In the genomic region with DNA sequence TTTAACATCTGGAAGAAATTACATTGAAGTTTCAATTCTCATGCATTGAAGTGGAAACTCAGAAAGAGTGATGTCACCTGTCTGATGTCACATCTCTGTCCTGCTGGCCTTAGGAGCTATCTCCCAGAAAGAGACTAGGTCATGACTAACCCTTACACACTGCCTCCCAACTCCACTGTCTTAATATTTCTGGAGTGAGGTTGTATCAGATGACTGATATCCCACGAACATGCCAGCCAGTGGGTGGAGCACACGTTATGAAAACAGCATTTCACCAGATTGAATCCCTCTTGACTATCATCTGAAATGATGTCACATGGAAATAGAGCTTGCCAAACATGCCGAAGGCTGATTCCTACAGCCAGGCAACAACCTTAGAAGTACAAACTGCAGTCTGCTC, we compare ENCODE assay signal across 22 mouse cellular contexts. TPM values are rescaled to one million over a fixed set of nuclear protein-coding genes. Genes with fewer than 3 reads are reported as not detected.
DNase-seq lines count a peak whose midpoint lies in the region; ATAC-seq and TF ChIP-seq lines count a peak whose summit lies in the region.
"Had no signal": no experiment of that assay in that cellular context is flagged by ENCODE, and none has a peak within 500 bp of the region (broad histone marks: within the 10 kb centered on the region; RNA-seq: fewer than 3 reads in every experiment).

No protein-coding gene starts in this region.

- no peak overlapping the region for H3K27ac ChIP-seq in forebrain, postnatal 0 days (ENCODE audit: low read depth, low read length)
- H3K27ac ChIP-seq in forebrain, embryonic 12.5 days, result no peak overlapping the region
- H3K27ac ChIP-seq in lung, embryonic 15.5 days, result no peak overlapping the region
- peak overlapping the region; percentile 63 for H3K27ac ChIP-seq in embryonic fibroblast, embryonic 13.5 days (ENCODE audit: insufficient read depth, low read length)
- H3K27ac ChIP-seq in left cerebral cortex, adult 2 months, result no peak overlapping the region
- H3K27ac ChIP-seq: forebrain, embryonic 10.5 days; heart, embryonic 10.5 days; hindbrain, embryonic 12.5 days; limb, embryonic 13.5 days; liver, embryonic 13.5 days; midbrain, embryonic 10.5 days had no signal

- H3K4me3 ChIP-seq in forebrain, postnatal 0 days (ENCODE audit: low read depth, low read length), result no peak overlapping the region
- H3K4me3 ChIP-seq in forebrain, embryonic 12.5 days (replicated peaks), result no peak overlapping the region
- no peak overlapping the region for H3K4me3 ChIP-seq in lung, embryonic 15.5 days
- no peak overlapping the region for H3K4me3 ChIP-seq in lung, adult 2 months (replicated peaks; ENCODE audit: extremely low read depth, low read depth, low read length)
- no peak overlapping the region for H3K4me3 ChIP-seq in embryonic fibroblast, embryonic 13.5 days (ENCODE audit: insufficient read depth, low read length)
- no peak overlapping the region for H3K4me3 ChIP-seq in left cerebral cortex, adult 2 months
- H3K4me3 ChIP-seq: forebrain, embryonic 10.5 days; heart, embryonic 10.5 days; hindbrain, embryonic 12.5 days; limb, embryonic 13.5 days; liver, embryonic 13.5 days; midbrain, embryonic 10.5 days had no signal

- intact Hi-C loops in left cerebral cortex, adult 2 months (cut with DNase I), result no loop called here

- H3K36me3 ChIP-seq in forebrain, postnatal 0 days (ENCODE audit: insufficient read depth), result peaks cover 37% of the 10 kb centered on the region
- peaks cover 41% of the 10 kb centered on the region for H3K36me3 ChIP-seq in forebrain, embryonic 12.5 days (replicated peaks)
- H3K36me3 ChIP-seq in lung, embryonic 15.5 days, result peaks cover 36% of the 10 kb centered on the region

- H3K27me3 ChIP-seq in forebrain, postnatal 0 days (ENCODE audit: insufficient read depth, low read length), result no peaks in the 10 kb centered on the region
- H3K27me3 ChIP-seq in forebrain, embryonic 12.5 days, result no peaks in the 10 kb centered on the region
- H3K27me3 ChIP-seq in lung, embryonic 15.5 days, result no peaks in the 10 kb centered on the region
- H3K27me3 ChIP-seq: hindbrain, embryonic 12.5 days; limb, embryonic 13.5 days; liver, embryonic 13.5 days had no signal

- 0 out of 2 replicates have a peak, but pooled peaks have one; percentile 40 for ATAC-seq in forebrain, postnatal 0 days
- ATAC-seq in forebrain, embryonic 12.5 days (ENCODE audit: low FRiP score), result no peak
- ATAC-seq in lung, embryonic 15.5 days (ENCODE audit: borderline replicate concordance, extremely low read depth, low FRiP score, low TSS enrichment), result 0 out of 2 replicates have a peak, but pooled peaks have one; percentile 49
- ATAC-seq: CD4-positive, CD25-positive, alpha-beta regulatory T cell, adult 4 months had no signal

- 65% methylated on average over 3 of the region's 3 CpGs for WGBS in forebrain, postnatal 0 days
- WGBS in forebrain, embryonic 12.5 days, result 81% methylated on average over 3 of the region's 3 CpGs
- WGBS in lung, embryonic 15.5 days, result 53% methylated on average over 3 of the region's 3 CpGs
- WGBS in lung, adult 2 months, result 31% methylated on average over 3 of the region's 3 CpGs

- H3K4me1 ChIP-seq in forebrain, postnatal 0 days (ENCODE audit: insufficient read depth), result no peaks in the 10 kb centered on the region
- no peaks in the 10 kb centered on the region for H3K4me1 ChIP-seq in forebrain, embryonic 12.5 days
- H3K4me1 ChIP-seq in lung, embryonic 15.5 days, result no peaks in the 10 kb centered on the region
- H3K4me1 ChIP-seq in lung, adult 2 months (ENCODE audit: control insufficient read depth, insufficient read depth, low read length), result peaks cover 2% of the 10 kb centered on the region
- peaks cover 8% of the 10 kb centered on the region for H3K4me1 ChIP-seq in embryonic fibroblast, embryonic 13.5 days (ENCODE audit: control insufficient read depth, insufficient read depth, low read length)
- H3K4me1 ChIP-seq: forebrain, embryonic 10.5 days; heart, embryonic 10.5 days; hindbrain, embryonic 12.5 days; limb, embryonic 13.5 days; midbrain, embryonic 10.5 days had no signal

- DNase-seq in forebrain, postnatal 0 days, result no peak
- DNase-seq in lung, adult 2 months, result no peak
- peak; percentile 76 for DNase-seq in NIH3T3 (ENCODE audit: low read depth)
- DNase-seq in left cerebral cortex, adult 2 months (ENCODE audit: extremely low spot score in 1 of 2, low spot score in 2 of 2), result no peak
- DNase-seq in left cerebral cortex, adult 18-20 months (ENCODE audit: low spot score in 2 of 2), result no peak
- DNase-seq: cerebellum, adult 2 months; kidney, adult 2 months; kidney, postnatal 10 days; liver, embryonic 13.5 days; lung, postnatal 4 days; right cerebral cortex, postnatal 14 days had no signal

- no peaks in the 10 kb centered on the region for H3K9me3 ChIP-seq in forebrain, postnatal 0 days (ENCODE audit: low read length)
- no peaks in the 10 kb centered on the region for H3K9me3 ChIP-seq in forebrain, embryonic 12.5 days
- no peaks in the 10 kb centered on the region for H3K9me3 ChIP-seq in lung, embryonic 15.5 days
- H3K9me3 ChIP-seq: forebrain, embryonic 10.5 days; heart, embryonic 10.5 days; hindbrain, embryonic 12.5 days; limb, embryonic 13.5 days; liver, embryonic 13.5 days; midbrain, embryonic 10.5 days had no signal

- no peak overlapping the region for H3K9ac ChIP-seq in forebrain, postnatal 0 days
- H3K9ac ChIP-seq in forebrain, embryonic 12.5 days, result no peak overlapping the region
- H3K9ac ChIP-seq in lung, embryonic 15.5 days, result no peak overlapping the region
- H3K9ac ChIP-seq: hindbrain, embryonic 12.5 days; limb, embryonic 13.5 days; liver, embryonic 13.5 days had no signal

- no peak for TF ChIP-seq POLR2A in lung, adult 2 months (IDR thresholded peaks at IDR 0.05; ENCODE audit: borderline replicate concordance, extremely low read depth, low read depth, low read length)
- no peak for TF ChIP-seq POLR2A in embryonic fibroblast, embryonic 13.5 days (IDR thresholded peaks at IDR 0.05; ENCODE audit: low read depth, low read length)

- TF ChIP-seq CTCF in forebrain, postnatal 0 days (IDR thresholded peaks at IDR 0.05; ENCODE audit: low read depth), result no peak
- TF ChIP-seq CTCF in lung, adult 2 months (IDR thresholded peaks at IDR 0.05; ENCODE audit: insufficient read depth, low read length), result no peak
- no peak for TF ChIP-seq CTCF in embryonic fibroblast, embryonic 13.5 days (IDR thresholded peaks at IDR 0.05; ENCODE audit: borderline replicate concordance, insufficient read depth, low read length)
- TF ChIP-seq CTCF in left cerebral cortex, adult 2 months (IDR thresholded peaks at IDR 0.05), result no peak

- H3K4me2 ChIP-seq in forebrain, postnatal 0 days (ENCODE audit: low read depth), result no peak overlapping the region
- no peak overlapping the region for H3K4me2 ChIP-seq in forebrain, embryonic 12.5 days
- no peak overlapping the region for H3K4me2 ChIP-seq in lung, embryonic 15.5 days
- H3K4me2 ChIP-seq: hindbrain, embryonic 12.5 days; limb, embryonic 13.5 days; liver, embryonic 13.5 days had no signal

RNA-seq across cellular contexts. Expression of gene Sdcbp2, which starts 7.4 kb away (rescaled TPM):
- 0.90 and 1.1 TPM in 2 replicates for total RNA-seq in forebrain, postnatal 0 days (2014; rRNA removed)
- polyA plus RNA-seq in forebrain, postnatal 0 days (2015; fragmentation: Nextera tagmentation; extraction: Ambion mirVana), result 1.5 and 1.6 TPM in 2 replicates
- polyA plus RNA-seq in forebrain, embryonic 12.5 days (2016; fragmentation: Nextera tagmentation; extraction: Ambion mirVana), result 0.55 and 0.98 TPM in 2 replicates
- polyA plus RNA-seq in lung, embryonic 15.5 days (2015; fragmentation: Nextera tagmentation; extraction: Ambion mirVana), result 0.70 and 1.1 TPM in 2 replicates
- 4.0 and 10.6 TPM in 2 replicates for polyA plus RNA-seq in lung, adult 2 months (2012; rRNA removed)
- polyA plus RNA-seq in embryonic fibroblast, embryonic 13.5 days (2011; ENCODE audit: insufficient read length, low read depth, missing spikeins), result 0.86 and 0.94 TPM in 2 replicates
- 1 to 10 TPM; 1.6 to 3.0 TPM for total RNA-seq in left cerebral cortex, adult 2 months (2021)
- total RNA-seq in left cerebral cortex, adult 18-20 months (2021), result 1 to 10 TPM; 1.1 to 1.7 TPM
- total RNA-seq: common myeloid progenitor, adult 5-6 weeks; midbrain, postnatal 0 days had no signal

RNA-seq across cellular contexts. Expression of gene Fkbp1a, which starts 22.7 kb away (rescaled TPM):
- 67.3 and 70.1 TPM in 2 replicates for total RNA-seq in forebrain, postnatal 0 days (2014; rRNA removed)
- polyA plus RNA-seq in forebrain, postnatal 0 days (2015; fragmentation: Nextera tagmentation; extraction: Ambion mirVana), result 717 and 727 TPM in 2 replicates
- 526 and 540 TPM in 2 replicates for polyA plus RNA-seq in forebrain, embryonic 12.5 days (2016; fragmentation: Nextera tagmentation; extraction: Ambion mirVana)
- 776 and 781 TPM in 2 replicates for polyA plus RNA-seq in lung, embryonic 15.5 days (2015; fragmentation: Nextera tagmentation; extraction: Ambion mirVana)
- polyA plus RNA-seq in lung, adult 2 months (2012; rRNA removed), result 129 and 214 TPM in 2 replicates
- 543 and 620 TPM in 2 replicates for polyA plus RNA-seq in embryonic fibroblast, embryonic 13.5 days (2011; ENCODE audit: insufficient read length, low read depth, missing spikeins)
- total RNA-seq in left cerebral cortex, adult 2 months (2021), result 100 to 1,000 TPM; 702 to 722 TPM
- total RNA-seq in left cerebral cortex, adult 18-20 months (2021), result 100 to 1,000 TPM; 748 to 757 TPM
